Mouse (Mus musculus): ENCODE data around the gene Npm1.

Gene Npm1

GRCm38 (mm10) chr11:33180701-33181116 is 17.7 kb upstream of the Npm1 start:
- DNase-seq (ENCODE audit: low read depth, low spot score), result no peak

GRCm38 (mm10) chr11:33179802-33180201 is 16.8 kb upstream of the Npm1 start:
- no peak for DNase-seq (ENCODE audit: low read depth, low spot score)

- peak; percentile 7 for DNase-seq (ENCODE audit: low read depth, low spot score)
Observed at GRCm38 (mm10) chr11:33176525-33177245, 13.7 kb upstream of the Npm1 start.

GRCm38 (mm10) chr11:33175768-33176167 is 12.8 kb upstream of the Npm1 start:
- DNase-seq (ENCODE audit: low read depth, low spot score), result no peak

- DNase-seq (ENCODE audit: low read depth, low spot score), result no peak
Observed at GRCm38 (mm10) chr11:33170489-33170888, 7.5 kb upstream of the Npm1 start.

- peak; percentile 47 for DNase-seq (ENCODE audit: low read depth, low spot score)
Observed at GRCm38 (mm10) chr11:33162211-33162997, 602 bp downstream of the Npm1 start.

- no peak for DNase-seq (ENCODE audit: low read depth, low spot score)
Observed at GRCm38 (mm10) chr11:33159741-33160140, 3.3 kb downstream of the Npm1 start.

GRCm38 (mm10) chr11:33157453-33158196 is 5.4 kb downstream of the Npm1 start:
- DNase-seq (ENCODE audit: low read depth, low spot score), result no peak

- DNase-seq (ENCODE audit: low read depth, low spot score), result no peak
Observed at GRCm38 (mm10) chr11:33156436-33157015, 6.5 kb downstream of the Npm1 start.

DNA sequence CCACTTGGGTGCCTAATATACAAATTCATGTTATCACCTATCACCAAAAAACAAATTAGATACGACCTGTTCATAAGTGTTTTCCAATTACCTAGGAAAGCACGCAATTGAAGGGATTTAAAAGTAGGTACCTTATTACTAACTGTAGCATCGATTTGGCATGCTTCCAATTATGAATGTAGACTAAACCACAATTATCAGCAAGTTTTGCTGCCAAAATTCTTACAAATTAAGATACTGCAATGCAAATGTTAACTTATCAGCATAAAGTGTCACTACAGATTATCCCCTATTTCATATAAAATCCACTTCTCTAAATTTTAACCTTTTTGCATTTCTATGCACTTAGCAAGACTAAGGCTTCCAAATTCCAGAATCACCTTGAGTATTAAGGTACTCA is 8.5 kb downstream of the Npm1 start:
- no peak for DNase-seq (ENCODE audit: low read depth, low spot score)

DNA sequence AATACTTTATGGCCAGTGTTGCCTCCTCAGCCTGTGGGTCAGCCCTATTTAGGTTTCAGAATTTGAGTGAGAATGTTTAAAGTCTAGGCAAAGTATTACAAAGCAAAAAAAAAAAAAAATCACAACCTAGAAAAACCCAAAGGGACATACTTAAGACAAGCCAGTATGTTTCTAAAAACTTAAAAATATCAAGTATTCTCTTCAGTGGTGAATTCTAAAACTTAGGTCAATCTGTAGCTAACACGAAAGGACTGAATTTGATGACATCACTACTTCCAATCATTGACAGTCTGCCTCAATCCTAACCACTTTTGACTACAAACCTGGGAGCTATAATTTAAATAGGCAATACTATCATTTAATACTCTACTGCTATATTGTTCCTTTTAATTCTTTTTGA is 10.0 kb downstream of the Npm1 start:
- DNase-seq (ENCODE audit: low read depth, low spot score), result no peak

DNA sequence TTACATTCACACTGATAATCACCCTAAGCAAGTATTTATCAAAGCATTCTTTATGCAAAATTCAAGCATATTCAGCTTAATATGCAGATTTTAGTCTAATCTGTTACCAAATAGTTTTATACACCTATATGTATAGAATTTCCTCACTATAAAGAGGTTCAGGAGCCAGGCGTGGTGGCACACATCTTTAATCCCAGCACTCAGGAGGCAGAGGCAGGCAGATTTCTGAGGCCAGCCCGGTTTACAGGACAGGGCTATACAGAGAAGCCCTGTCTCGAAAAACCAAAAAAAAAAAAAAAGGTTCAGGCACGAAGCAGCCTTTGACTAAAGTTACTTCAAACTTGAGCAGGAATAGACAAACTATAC is 11.2 kb downstream of the Npm1 start:
- no peak for DNase-seq (ENCODE audit: low read depth, low spot score)

DNA sequence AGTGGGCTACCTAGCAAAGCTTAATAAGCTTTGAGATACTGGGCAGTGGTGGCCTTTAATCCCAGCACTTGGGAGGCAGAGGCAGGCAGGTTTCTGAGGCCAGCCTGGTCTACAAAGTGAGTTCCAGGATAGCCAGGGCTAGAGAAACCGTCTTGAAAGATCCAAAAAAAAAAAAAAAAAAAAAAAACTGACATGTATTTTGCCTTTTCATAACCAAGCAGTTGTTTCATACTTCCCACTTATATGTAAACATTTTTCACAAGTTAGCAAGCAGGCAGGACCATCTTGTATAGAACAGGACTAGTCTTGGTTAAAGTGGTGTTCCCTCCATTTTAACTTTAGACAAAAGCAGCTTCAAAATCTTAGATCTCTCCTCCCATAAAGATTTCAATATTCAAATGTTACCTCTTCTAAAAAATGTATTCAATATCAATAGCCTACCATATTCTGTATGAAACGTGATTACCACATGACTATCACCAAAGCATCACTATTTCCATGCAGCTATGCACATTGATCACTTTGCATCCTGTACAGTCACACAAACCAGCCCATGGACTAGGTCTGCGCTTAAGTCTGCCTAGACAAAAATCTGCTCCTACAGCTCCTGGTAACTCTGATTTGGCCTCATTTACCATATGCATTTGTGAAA is 11.8 kb downstream of the Npm1 start:
- no peak for DNase-seq (ENCODE audit: low read depth, low spot score)

- DNase-seq (ENCODE audit: low read depth, low spot score), result no peak
Observed at GRCm38 (mm10) chr11:33150364-33150763, 12.6 kb downstream of the Npm1 start.

- DNase-seq (ENCODE audit: low read depth, low spot score), result no peak
Observed at GRCm38 (mm10) chr11:33149453-33149852, 13.6 kb downstream of the Npm1 start.

- DNase-seq (ENCODE audit: low read depth, low spot score), result no peak
Observed at GRCm38 (mm10) chr11:33149088-33149436, 13.9 kb downstream of the Npm1 start.

DNA sequence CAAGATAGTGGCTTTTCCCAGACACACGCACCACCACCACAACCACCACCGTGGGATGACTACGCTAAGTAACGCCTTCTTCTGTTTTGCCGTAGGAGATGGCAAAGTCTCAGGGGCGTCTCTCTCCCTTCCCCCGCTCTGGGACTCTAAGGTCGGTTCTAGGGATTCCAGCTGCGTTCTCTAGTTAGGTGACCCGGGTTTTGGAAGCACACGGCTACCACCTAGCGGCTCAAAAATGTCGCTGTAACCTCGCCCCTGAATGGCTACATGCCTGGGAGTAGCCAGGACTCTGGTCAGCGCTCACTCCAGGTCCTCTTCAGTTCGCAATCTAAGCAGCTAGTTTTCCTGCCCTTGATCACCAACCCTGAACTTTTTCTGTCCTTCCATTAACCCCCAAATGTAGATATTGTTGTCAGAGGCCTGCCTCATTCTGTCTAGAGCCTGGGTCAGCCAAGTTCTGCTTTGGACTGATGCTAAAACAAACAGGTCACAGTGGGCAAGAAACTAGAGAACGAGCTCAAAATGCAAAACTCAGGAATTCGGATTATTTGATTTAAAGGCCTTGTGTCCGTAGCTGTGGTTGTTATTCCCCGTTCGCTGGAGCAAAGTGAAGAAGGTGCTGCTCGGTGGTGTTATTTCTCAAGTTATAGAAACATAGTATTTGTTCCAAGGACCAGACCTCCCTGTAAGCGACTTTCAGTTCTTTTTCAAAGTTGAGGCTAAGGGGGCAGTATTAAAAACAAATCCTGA is 14.5 kb downstream of the Npm1 start:
- peak; percentile 70 for DNase-seq (ENCODE audit: low read depth, low spot score)

DNA sequence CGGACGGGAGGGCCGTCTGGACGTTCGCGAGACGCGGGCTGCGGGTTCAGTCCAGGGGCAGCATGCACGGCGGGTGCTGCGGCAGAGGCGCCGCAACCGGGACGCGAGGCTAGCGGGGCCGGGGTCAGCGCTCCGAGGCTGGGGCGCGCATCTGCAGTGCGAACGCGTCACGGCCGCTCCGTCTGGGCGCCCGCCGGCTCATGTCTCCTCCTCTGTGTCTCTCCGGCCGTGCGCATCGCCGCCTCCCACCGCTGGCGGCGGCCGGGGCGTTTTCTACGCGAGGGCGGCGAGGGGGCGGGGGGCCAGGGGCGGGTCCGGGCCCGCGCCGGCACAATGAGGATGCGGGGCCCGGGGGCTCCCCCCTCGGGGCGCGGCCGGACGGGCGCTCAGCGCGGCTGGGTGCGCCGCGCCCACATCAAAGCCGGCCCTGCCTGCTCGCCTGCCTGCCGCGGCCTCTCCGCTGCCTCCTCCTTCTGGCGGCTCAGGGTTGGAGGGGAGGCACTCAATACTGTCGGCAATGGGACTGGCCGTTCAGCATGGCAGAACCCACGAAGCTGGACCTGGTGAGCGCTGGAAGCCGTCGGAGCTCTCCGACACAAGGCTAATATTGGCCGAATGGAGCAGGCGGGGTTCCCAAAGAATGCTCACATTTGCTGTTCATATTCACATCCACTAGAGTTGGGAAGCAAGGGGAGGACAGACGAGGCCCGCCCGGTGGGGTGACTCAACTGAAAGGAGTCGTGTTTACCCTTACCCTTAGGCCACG is 15.3 kb downstream of the Npm1 start:
- DNase-seq (ENCODE audit: low read depth, low spot score), result peak; percentile 18

GRCm38 (mm10) chr11:33147171-33147571 is 15.8 kb downstream of the Npm1 start, which contains the start of gene Fgf18:
Gene Fgf18, minus strand, starts transcription at chr11:33147400.
- no peak for DNase-seq (ENCODE audit: low read depth, low spot score)

GRCm38 (mm10) chr11:33146651-33147131 is 16.3 kb downstream of the Npm1 start:
- DNase-seq (ENCODE audit: low read depth, low spot score), result no peak
